Mouse (Mus musculus) layer of hippocampus, postnatal 10 days (tissue): ENCODE results near the gene Rnf32. TPM values are rescaled to one million over a fixed set of nuclear protein-coding genes. Genes with fewer than 3 reads are reported as not detected.
A peak's percentile ranks its signal among the peaks of the same experiment; 100 is the strongest.

Experiments
- DNase-seq, 2 experiments: peaks; one replicate each; pipeline ENCODE4 v3.0.0; 2021; ENCODE audit warnings: low spot score in 2 of 2
- total RNA-seq, 2 experiments: library from RNA; stranded (reverse); gene quantifications; 2 replicates each; pipeline ENCODE4 v1.2.3; 2021

Gene Rnf32
- total RNA-seq, 2 experiments from 2014 or later: 17.6 to 20.9 TPM

DNA sequence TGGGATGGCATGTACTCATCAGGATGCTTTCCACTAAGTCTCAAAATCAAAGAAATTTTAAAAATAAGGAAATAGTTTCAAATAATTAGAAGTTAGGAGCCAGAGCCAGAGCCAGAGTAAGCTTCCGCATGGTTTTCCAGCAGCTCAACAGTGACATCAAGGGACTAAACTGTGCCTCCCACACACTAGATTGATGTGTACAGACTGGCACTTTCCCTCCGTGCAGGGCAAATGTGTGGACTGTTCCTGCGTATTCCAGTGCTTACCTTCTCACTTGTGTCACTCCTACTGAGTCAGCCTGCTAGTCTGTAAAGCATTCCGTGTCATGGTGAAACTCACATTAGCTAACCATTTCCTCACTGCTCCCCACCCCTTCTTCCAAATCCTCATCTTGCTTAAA, 75.1 kb downstream of the Rnf32 start:
- DNase-seq: peak in 1 of 2 experiments; percentile 8

DNA sequence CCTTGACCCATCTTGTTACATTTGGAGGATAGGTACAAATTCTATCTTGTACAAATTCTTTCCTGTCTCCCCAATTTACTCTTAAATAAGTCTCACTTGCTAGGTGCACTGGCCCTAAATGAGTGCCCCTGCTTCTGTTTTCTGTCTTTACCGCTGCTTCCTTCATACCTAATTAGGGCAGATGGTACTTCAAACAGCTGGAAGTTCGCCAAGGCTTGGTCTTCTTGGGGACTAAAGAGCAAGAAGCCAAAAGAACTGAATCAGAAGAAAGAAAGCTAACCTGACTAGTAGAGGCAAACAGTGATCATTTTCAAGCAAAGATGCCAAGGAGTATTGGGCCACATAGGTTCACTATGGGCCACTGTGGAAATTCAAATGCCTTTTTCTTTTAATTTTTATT, 77.6 kb downstream of the Rnf32 start:
- no peak for DNase-seq

DNA sequence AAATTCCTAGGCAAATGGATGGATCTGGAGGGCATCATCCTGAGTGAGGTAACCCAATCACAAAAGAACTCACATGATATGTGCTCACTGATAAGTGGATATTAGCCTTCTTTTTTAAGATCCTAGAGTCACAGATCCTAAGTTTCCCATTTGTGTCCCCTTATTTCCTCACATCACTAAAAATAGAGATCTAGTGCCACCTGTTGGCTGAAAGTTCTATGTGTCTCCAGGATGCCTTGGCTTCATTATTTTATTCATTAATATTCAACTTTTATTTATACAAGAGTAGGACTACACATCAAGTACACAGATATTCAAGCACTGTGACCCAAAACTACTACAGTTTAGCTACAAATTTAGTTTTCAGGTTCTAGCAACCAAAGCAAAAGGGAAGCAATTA, 79.0 kb downstream of the Rnf32 start:
- no peak for DNase-seq

Other genes starting within 250 kb of the Rnf32 start
- gene Lmbr1, start 182.4 kb downstream of the Rnf32 start, total RNA-seq: 10 to 100 TPM; 34.1 to 39.2 TPM
- 10 to 100 TPM; 22.2 to 22.7 TPM for gene Nom1, start 238.7 kb downstream of the Rnf32 start, total RNA-seq